Mouse (Mus musculus): Measurements from ENCODE around the gene Gimap4. TPM values are rescaled to one million over a fixed set of nuclear protein-coding genes. Genes with fewer than 3 reads are reported as not detected.

The Gimap4 gene
- polyA plus RNA-seq, 1 experiment from 2014 or later = 15.9 TPM

DNA sequence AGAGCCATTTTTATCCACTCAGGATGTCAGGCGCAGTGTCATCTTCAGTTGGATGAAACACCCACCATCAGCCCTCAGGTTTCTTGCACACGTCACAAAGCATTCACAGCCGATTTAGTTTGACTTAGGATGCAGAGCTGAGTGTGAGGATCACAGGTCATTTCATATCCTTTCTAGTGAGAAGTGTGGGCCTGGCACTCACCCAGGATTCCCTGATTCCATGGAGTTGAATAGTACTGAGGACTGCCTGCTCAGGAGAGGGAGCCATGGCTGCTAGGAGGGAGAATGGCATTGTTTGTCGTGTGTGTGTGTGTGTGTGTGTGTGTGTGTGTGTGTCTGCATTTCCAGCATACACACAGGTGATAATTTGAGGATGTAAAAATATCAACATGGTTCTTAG is 36.0 kb downstream of the Gimap4 start:
- Histone ChIP-seq H3K4me3 (no peak overlapping the region), H3K36me3 (no peaks in the 10 kb centered on the region), H3K27me3 (replicated peaks) (no peaks in the 10 kb centered on the region), H3K9me3 (replicated peaks) (no peaks in the 10 kb centered on the region), H3K4me2 (no peak overlapping the region), H3K27ac (no peak overlapping the region), H3K9ac (no peak overlapping the region), H3K4me1 (no peaks in the 10 kb centered on the region)
- ATAC-seq = no peak
- WGBS (ENCODE audit: insufficient replicate concordance) = 81% methylated on average over 4 of the region's 4 CpGs

- no peak overlapping the region for H3K9ac ChIP-seq
- H3K9me3 ChIP-seq (replicated peaks) = no peaks in the 10 kb centered on the region
- no peak overlapping the region for H3K27ac ChIP-seq
- H3K27me3 ChIP-seq (replicated peaks) = no peaks in the 10 kb centered on the region
- no peaks in the 10 kb centered on the region for H3K36me3 ChIP-seq
- WGBS (ENCODE audit: insufficient replicate concordance) = 53% methylated on average over 8 of the region's 8 CpGs
- no peak for ATAC-seq
- no peak overlapping the region for H3K4me3 ChIP-seq
- H3K4me2 ChIP-seq = no peak overlapping the region
- no peaks in the 10 kb centered on the region for H3K4me1 ChIP-seq
Observed at GRCm38 (mm10) chr6:48723468-48723867, 39.1 kb downstream of the Gimap4 start.

GRCm38 (mm10) chr6:48725476-48725875 is 41.1 kb downstream of the Gimap4 start:
- H3K9ac ChIP-seq = no peak overlapping the region
- no peak for ATAC-seq

DNA sequence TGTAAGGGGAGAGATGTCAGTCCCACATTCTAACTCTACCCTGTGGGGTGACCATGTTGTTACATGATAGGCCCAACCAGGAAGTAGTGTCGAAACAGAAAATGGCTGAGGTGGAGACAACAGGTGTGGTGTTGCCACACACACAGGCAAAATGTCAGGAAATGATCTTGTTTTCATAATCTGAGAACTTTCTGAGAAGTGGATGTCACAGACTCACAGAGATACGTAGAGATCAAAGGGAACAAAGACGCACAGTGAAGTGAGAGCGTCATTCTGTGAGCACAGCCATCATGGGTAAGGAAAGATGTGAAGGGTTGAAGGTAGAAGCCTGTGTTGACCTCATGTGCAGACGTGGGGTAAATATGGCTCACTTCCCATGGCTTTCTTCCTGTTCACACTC is 43.4 kb downstream of the Gimap4 start:
- Histone ChIP-seq H3K4me1 (no peaks in the 10 kb centered on the region), H3K27ac (no peak overlapping the region), H3K9ac (no peak overlapping the region), H3K27me3 (replicated peaks) (no peaks in the 10 kb centered on the region), H3K4me2 (no peak overlapping the region), H3K36me3 (no peaks in the 10 kb centered on the region), H3K4me3 (no peak overlapping the region), H3K9me3 (replicated peaks) (no peaks in the 10 kb centered on the region)
- WGBS (ENCODE audit: insufficient replicate concordance) = 71% methylated on average over 5 of the region's 5 CpGs
- ATAC-seq = no peak

More at GRCm38 (mm10) chr6:48725476-48725875, 41.1 kb downstream of the Gimap4 start:
- H3K4me3 ChIP-seq = no peak overlapping the region
- H3K9me3 ChIP-seq (replicated peaks) = no peaks in the 10 kb centered on the region
- no peak overlapping the region for H3K27ac ChIP-seq
- no peaks in the 10 kb centered on the region for H3K4me1 ChIP-seq
- no peaks in the 10 kb centered on the region for H3K36me3 ChIP-seq
- WGBS (ENCODE audit: insufficient replicate concordance) = 14% methylated on average over 1 of the region's 1 CpGs
- no peaks in the 10 kb centered on the region for H3K27me3 ChIP-seq (replicated peaks)
- no peak overlapping the region for H3K4me2 ChIP-seq

DNA sequence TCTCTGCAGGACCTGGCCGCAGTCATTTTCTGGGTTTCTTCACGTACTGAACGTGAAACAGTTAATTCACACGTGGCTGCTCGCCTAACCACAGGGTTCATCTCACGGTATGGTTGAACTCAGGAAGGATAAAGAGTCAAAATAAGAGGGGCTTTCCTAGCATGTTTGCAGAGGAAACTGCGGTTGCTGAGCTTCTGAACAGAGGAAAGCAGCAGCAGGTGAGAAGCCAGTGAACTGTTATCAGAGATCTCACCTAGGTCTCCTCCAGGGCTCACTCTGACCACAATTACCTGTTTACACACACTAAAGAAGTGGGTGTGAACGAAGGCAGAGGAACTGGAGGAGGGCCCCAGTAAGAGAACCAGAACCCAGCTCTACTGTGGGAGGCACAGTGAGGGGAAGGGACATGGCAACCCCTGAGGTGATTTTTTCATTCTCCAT is 48.5 kb downstream of the Gimap4 start:
- no peak for ATAC-seq
- H3K27me3 ChIP-seq (replicated peaks) = no peaks in the 10 kb centered on the region
- H3K9ac ChIP-seq = no peak overlapping the region
- no peaks in the 10 kb centered on the region for H3K9me3 ChIP-seq (replicated peaks)
- no peaks in the 10 kb centered on the region for H3K36me3 ChIP-seq
- H3K4me2 ChIP-seq = no peak overlapping the region
- no peaks in the 10 kb centered on the region for H3K4me1 ChIP-seq
- WGBS (ENCODE audit: insufficient replicate concordance) = 19% methylated on average over 8 of the region's 8 CpGs
- H3K27ac ChIP-seq = no peak overlapping the region
- no peak overlapping the region for H3K4me3 ChIP-seq

- H3K4me2 ChIP-seq = no peak overlapping the region
Observed at GRCm38 (mm10) chr6:48733660-48734059, 49.3 kb downstream of the Gimap4 start.

GRCm38 (mm10) chr6:48737053-48737452 is 52.7 kb downstream of the Gimap4 start:
- no peaks in the 10 kb centered on the region for H3K36me3 ChIP-seq
- 35% methylated on average over 2 of the region's 2 CpGs for WGBS (ENCODE audit: insufficient replicate concordance)
- no peak for ATAC-seq
- peaks cover 16% of the 10 kb centered on the region for H3K4me1 ChIP-seq
- H3K27ac ChIP-seq = no peak overlapping the region
- no peak overlapping the region for H3K4me3 ChIP-seq
- H3K27me3 ChIP-seq (replicated peaks) = no peaks in the 10 kb centered on the region
- H3K9ac ChIP-seq = no peak overlapping the region
- no peaks in the 10 kb centered on the region for H3K9me3 ChIP-seq (replicated peaks)
- no peak overlapping the region for H3K4me2 ChIP-seq

More at GRCm38 (mm10) chr6:48733660-48734059, 49.3 kb downstream of the Gimap4 start:
- Histone ChIP-seq H3K27me3 (replicated peaks) (no peaks in the 10 kb centered on the region), H3K27ac (no peak overlapping the region), H3K4me1 (no peaks in the 10 kb centered on the region), H3K4me3 (no peak overlapping the region), H3K9ac (no peak overlapping the region), H3K36me3 (no peaks in the 10 kb centered on the region), H3K9me3 (replicated peaks) (no peaks in the 10 kb centered on the region)
- 74% methylated on average over 1 of the region's 1 CpGs for WGBS (ENCODE audit: insufficient replicate concordance)
- no peak for ATAC-seq

GRCm38 (mm10) chr6:48737688-48738087 is 53.3 kb downstream of the Gimap4 start:
- 0 out of 2 replicates have a peak, but pooled peaks cover 4% of the 10 kb centered on the region for H3K36me3 ChIP-seq
- WGBS (ENCODE audit: insufficient replicate concordance) = 73% methylated on average over 5 of the region's 5 CpGs
- H3K9me3 ChIP-seq (replicated peaks) = no peaks in the 10 kb centered on the region
- no peak overlapping the region for H3K4me3 ChIP-seq
- ATAC-seq = no peak
- H3K27me3 ChIP-seq (replicated peaks) = peaks cover 4% of the 10 kb centered on the region; the same call in 1 of the 2 replicates
- H3K27ac ChIP-seq = no peak overlapping the region
- no peak overlapping the region for H3K4me2 ChIP-seq
- H3K9ac ChIP-seq = no peak overlapping the region
- peaks cover 19% of the 10 kb centered on the region for H3K4me1 ChIP-seq

GRCm38 (mm10) chr6:48738961-48739779 is 54.8 kb downstream of the Gimap4 start, which contains the start of gene Gimap1:
TSS of gene Gimap1 (plus strand) at chr6:48739054.
- H3K4me1 ChIP-seq = peaks cover 26% of the 10 kb centered on the region
- no peaks in the 10 kb centered on the region for H3K9me3 ChIP-seq (replicated peaks)
- no peak for ATAC-seq
- H3K9ac ChIP-seq = no peak within 1 kb of the TSS
- 18% methylated on average over 15 of the region's 15 CpGs for WGBS (ENCODE audit: insufficient replicate concordance)
- peak within 1 kb of the TSS; percentile 45 for H3K4me3 ChIP-seq
- no peak within 1 kb of the TSS for H3K27ac ChIP-seq
- peaks cover 7% of the 10 kb centered on the region; the same call in 1 of the 2 replicates for H3K27me3 ChIP-seq (replicated peaks)
- 0 out of 2 replicates have a peak, but pooled peaks cover 9% of the 10 kb centered on the region for H3K36me3 ChIP-seq
- peak within 1 kb of the TSS; percentile 33 for H3K4me2 ChIP-seq

DNA sequence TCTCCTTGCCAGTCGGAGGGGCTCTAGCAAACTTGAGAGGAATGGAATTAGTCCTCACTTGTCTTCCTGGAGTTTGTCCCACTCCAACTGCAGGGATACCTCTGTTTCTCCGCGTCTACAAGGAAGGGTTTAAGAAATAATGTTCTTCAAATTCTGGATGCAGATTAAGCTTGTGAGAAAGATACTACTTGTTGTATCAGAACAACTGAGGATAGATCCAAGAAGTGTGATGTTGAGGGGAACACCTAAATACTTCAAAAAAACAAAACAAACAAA is 55.4 kb downstream of the Gimap4 start:
- no peak for ATAC-seq
- Histone ChIP-seq H3K4me1 (peaks cover 26% of the 10 kb centered on the region), H3K27me3 (replicated peaks) (peaks cover 7% of the 10 kb centered on the region; the same call in 1 of the 2 replicates), H3K4me3 (peak overlapping the region; percentile 22; the same call in 1 of the 2 replicates), H3K9ac (no peak overlapping the region), H3K27ac (no peak overlapping the region), H3K4me2 (peak overlapping the region; percentile 31; the same call in 1 of the 2 replicates), H3K9me3 (replicated peaks) (no peaks in the 10 kb centered on the region), H3K36me3 (0 out of 2 replicates have a peak, but pooled peaks cover 9% of the 10 kb centered on the region)
- 62% methylated on average over 3 of the region's 3 CpGs for WGBS (ENCODE audit: insufficient replicate concordance)

GRCm38 (mm10) chr6:48740501-48741169 is 56.3 kb downstream of the Gimap4 start:
- peak overlapping the region; percentile 67 for H3K27ac ChIP-seq
- WGBS (ENCODE audit: insufficient replicate concordance) = 31% methylated on average over 3 of the region's 3 CpGs
- H3K4me1 ChIP-seq = peaks cover 30% of the 10 kb centered on the region
- H3K36me3 ChIP-seq = 0 out of 2 replicates have a peak, but pooled peaks cover 9% of the 10 kb centered on the region
- no peaks in the 10 kb centered on the region for H3K9me3 ChIP-seq (replicated peaks)
- peaks cover 7% of the 10 kb centered on the region; the same call in 1 of the 2 replicates for H3K27me3 ChIP-seq (replicated peaks)
- H3K4me3 ChIP-seq = no peak overlapping the region
- H3K9ac ChIP-seq = no peak overlapping the region
- peak overlapping the region; percentile 38 for H3K4me2 ChIP-seq
- ATAC-seq = no peak

- peak; percentile 38; the same call in 1 of the 2 replicates for ATAC-seq
- H3K27ac ChIP-seq = peak overlapping the region; percentile 67
- H3K4me2 ChIP-seq = 0 out of 2 replicates have a peak overlapping the region, but pooled peaks have one; percentile 38
- 0 out of 2 replicates have a peak, but pooled peaks cover 9% of the 10 kb centered on the region for H3K36me3 ChIP-seq
- H3K4me1 ChIP-seq = peaks cover 33% of the 10 kb centered on the region
- H3K4me3 ChIP-seq = no peak overlapping the region
- H3K27me3 ChIP-seq (replicated peaks) = peaks cover 7% of the 10 kb centered on the region; the same call in 1 of the 2 replicates
- H3K9ac ChIP-seq = no peak overlapping the region
- 10% methylated on average over 3 of the region's 3 CpGs for WGBS (ENCODE audit: insufficient replicate concordance)
- H3K9me3 ChIP-seq (replicated peaks) = no peaks in the 10 kb centered on the region
Observed at GRCm38 (mm10) chr6:48741273-48741672, 56.9 kb downstream of the Gimap4 start.

All from liver, embryonic 12.5 days (tissue).